Mouse (Mus musculus): Measurements from ENCODE around the gene Schip1.

DNA sequence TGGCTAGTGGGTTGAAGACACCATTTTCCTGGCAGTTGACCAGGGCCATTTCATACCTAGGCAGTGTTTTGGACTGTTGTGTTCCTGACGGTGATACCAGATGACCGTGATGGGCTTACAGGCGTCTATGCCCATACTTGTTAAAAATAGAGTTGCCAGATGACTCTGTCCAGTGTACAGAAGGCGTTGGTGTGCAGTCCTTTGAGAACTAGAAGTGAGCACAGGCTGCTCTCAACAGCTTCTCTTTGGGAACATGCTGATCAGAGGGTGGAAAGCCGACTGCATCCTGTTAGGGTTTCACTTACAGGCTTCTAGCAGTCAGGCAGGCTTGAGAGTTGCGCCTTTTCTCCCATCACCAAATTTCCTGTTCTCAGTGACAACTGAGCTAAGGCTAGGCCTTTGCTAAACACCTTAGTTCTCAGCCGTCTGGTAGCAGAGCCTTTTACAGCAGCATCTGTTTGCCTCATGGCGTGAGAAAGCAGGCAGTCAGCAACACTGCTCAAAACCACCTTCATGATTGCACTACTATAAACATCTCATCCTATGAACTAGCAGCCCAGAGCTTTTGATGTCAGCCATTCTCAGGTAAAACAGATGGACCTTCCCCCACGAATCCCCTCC lies 524.7 kb downstream of the Schip1 start:
- no peak for TF ChIP-seq CTCF (IDR thresholded peaks at IDR 0.05; ENCODE audit: control insufficient read depth, insufficient read depth, low read length)
- no peak for TF ChIP-seq POLR2A (IDR thresholded peaks at IDR 0.05; ENCODE audit: borderline replicate concordance, control insufficient read depth, low read depth, low read length)

Measured in bone marrow, adult 2 months (tissue).